Mouse (Mus musculus) cerebellum, adult 9-10 months (tissue): ENCODE measurements at regions not wholly inside any gene's neighbourhood (a gene's known extent, or its start where the extent isn't known, plus 50 kb on each side); places are given as distances from the start of the nearest gene placed in this dataset.
A peak's percentile ranks its signal among the peaks of the same experiment; 100 is the strongest.

Experiments used
- DNase-seq: peaks from one replicate; pipeline ENCODE4 v3.0.0; 2022

- DNase-seq, result no peak
Observed at GRCm38 (mm10) chr11:17464875-17465274, 207.5 kb downstream of the C1d start.

- no peak for DNase-seq
Observed at GRCm38 (mm10) chr11:17468431-17469165, 211.2 kb downstream of the C1d start.

- DNase-seq, result no peak
Observed at GRCm38 (mm10) chr11:17481436-17481996, 224.1 kb downstream of the C1d start.

- no peak for DNase-seq
Observed at GRCm38 (mm10) chr11:17483849-17484441, 226.6 kb downstream of the C1d start.

GRCm38 (mm10) chr11:17501120-17502043, 244.0 kb downstream of the C1d start:
- no peak for DNase-seq

- no peak for DNase-seq
Observed at GRCm38 (mm10) chr11:17502052-17502451, 244.7 kb downstream of the C1d start.

GRCm38 (mm10) chr11:17522220-17522919, 265.0 kb downstream of the C1d start:
- DNase-seq, result no peak

GRCm38 (mm10) chr11:17523329-17523728, 265.9 kb downstream of the C1d start:
- no peak for DNase-seq

GRCm38 (mm10) chr11:17524985-17525775, 267.8 kb downstream of the C1d start:
- DNase-seq, result no peak

- no peak for DNase-seq
Observed at GRCm38 (mm10) chr11:17526476-17526875, 269.1 kb downstream of the C1d start.

- DNase-seq, result no peak
Observed at GRCm38 (mm10) chr11:17528609-17529008, 271.2 kb downstream of the C1d start.

GRCm38 (mm10) chr11:17533706-17534105, 276.3 kb downstream of the C1d start:
- peak; percentile 1 for DNase-seq

GRCm38 (mm10) chr11:17546286-17546685, 288.9 kb downstream of the C1d start:
- no peak for DNase-seq

- DNase-seq, result no peak
Observed at GRCm38 (mm10) chr11:17549148-17549547, 291.8 kb downstream of the C1d start.

GRCm38 (mm10) chr11:17555276-17555675, 297.9 kb downstream of the C1d start:
- DNase-seq, result no peak

- no peak for DNase-seq
Observed at GRCm38 (mm10) chr11:17591780-17592487, 334.6 kb downstream of the C1d start.

- no peak for DNase-seq
Observed at GRCm38 (mm10) chr11:17603726-17604493, 346.5 kb downstream of the C1d start.

GRCm38 (mm10) chr11:17620462-17621248, 333.0 kb downstream of the Etaa1 start:
- no peak for DNase-seq

GRCm38 (mm10) chr11:17629541-17630171, 324.0 kb downstream of the Etaa1 start:
- DNase-seq, result no peak
